Mouse (Mus musculus) liver, embryonic 14.5 days (tissue): Measurements from ENCODE around the gene Baiap2l1. TPM values are rescaled to one million over a fixed set of nuclear protein-coding genes. Genes with fewer than 3 reads are reported as not detected.

Experiments used
- ATAC-seq: fragments of 200-750 bp; cut with Nextera tagmentation; 2 replicates; pipeline ENCODE4 v1.8.0; 2017; ENCODE audit warnings: moderate number of reproducible peaks, mild to moderate bottlenecking, moderate library complexity; ENCODE audit not compliant: insufficient read depth
- DNase-seq, 3 experiments: peaks; one replicate each; pipeline ENCODE4 v3.0.0-alpha.2; 2012 to 2013; ENCODE audit warnings: low read depth in 3 of 3, low spot score in 3 of 3
- H3K27ac ChIP-seq: fragments of 300-500 bp; sonication (generic); 2 replicates; pipeline ENCODE4 v1.5.1; 2014; ENCODE audit warnings: moderate library complexity, mild to moderate bottlenecking, control low read depth, inconsistent platforms
- H3K27me3 ChIP-seq: fragments of 300-500 bp; sonication (generic); 2 replicates; pipeline ENCODE4 v1.6.1; 2014; ENCODE audit warnings: mild to moderate bottlenecking, low read length, moderate library complexity; ENCODE audit not compliant: control insufficient read depth, insufficient read depth
- H3K36me3 ChIP-seq: fragments of 300-500 bp; sonication (generic); replicated peaks from 2 replicates; pipeline ENCODE4 v1.6.1; 2014; ENCODE audit warnings: low read depth; ENCODE audit not compliant: control insufficient read depth, insufficient read depth
- H3K4me1 ChIP-seq, 2 experiments: fragments of 200-500 bp in 1 of 2; fragments of 300-500 bp in 1 of 2; sonication (generic) in 1 of 2; replicated peaks; 2 replicates each; pipeline ENCODE4 v1.6.1; 2012 to 2014; ENCODE audit warnings: antibody characterized with exemption in 1 of 2, inconsistent platforms in 1 of 2, low read length in 1 of 2; ENCODE audit not compliant: control insufficient read depth in 2 of 2, insufficient read depth in 2 of 2
- H3K4me2 ChIP-seq: fragments of 300-500 bp; sonication (generic); 2 replicates; pipeline ENCODE4 v1.6.1; 2014; ENCODE audit warnings: low read depth, mild to moderate bottlenecking, control low read depth, moderate library complexity
- H3K4me3 ChIP-seq, 2 experiments: fragments of 200-500 bp in 1 of 2; fragments of 300-500 bp in 1 of 2; sonication (generic) in 1 of 2; 2 replicates each; pipeline ENCODE4 v1.5.1; 2012 to 2014; ENCODE audit warnings: low read depth in 2 of 2, low read length in 2 of 2, mild to moderate bottlenecking in 2 of 2, control low read depth in 1 of 2, inconsistent platforms in 1 of 2, moderate library complexity in 1 of 2; ENCODE audit not compliant: insufficient read depth in 1 of 2
- H3K9ac ChIP-seq: fragments of 300-500 bp; sonication (generic); replicated peaks from 2 replicates; pipeline ENCODE4 v1.6.1; 2014; ENCODE audit warnings: mild to moderate bottlenecking, control low read depth, moderate library complexity
- H3K9me3 ChIP-seq: fragments of 300-500 bp; sonication (generic); 2 replicates; pipeline ENCODE4 v1.6.1; 2016; ENCODE audit warnings: low read length, mixed read lengths; ENCODE audit not compliant: control insufficient read depth
- CTCF ChIP-seq: IDR thresholded peaks from 2 replicates; pipeline ENCODE4 v1.5.1; 2016; ENCODE audit warnings: antibody characterized with exemption, low read depth, control low read depth
- EP300 ChIP-seq: IDR thresholded peaks from 2 replicates; pipeline ENCODE4 v1.6.1; 2016; ENCODE audit warnings: antibody characterized with exemption, low read depth
- WGBS: fragments of 180-500 bp; shearing (Covaris S2); extraction: QIAGEN DNeasy Blood & Tissue Kit; methylation state at CpG from one replicate; pipeline ENCODE4 v1.1.7; 2014; ENCODE audit not compliant: insufficient replicate concordance; 5-methylcytosine and 5-hydroxymethylcytosine counted together
- polyA plus RNA-seq, 2 experiments: library from polyadenylated mRNA; depleted of rRNA in 1 of 2; stranded (reverse) in 1 of 2; unstranded in 1 of 2; fragments of >200 nt; fragmentation: Nextera tagmentation in 1 of 2; extraction: Ambion mirVana in 1 of 2; gene quantifications; 2 replicates each; pipeline versions ENCODE4 v1.2.1 to v1.2.3; 2012 to 2014

Gene Baiap2l1
- polyA plus RNA-seq, 2 experiments = 2.4 to 3.8 TPM

GRCm38 (mm10) chr5:144312183-144312582 lies 45.7 kb downstream of the Baiap2l1 start:
- H3K36me3 ChIP-seq = no peaks in the 10 kb centered on the region
- peak in 1 of 3 experiments; percentile 6 for DNase-seq
- H3K27me3 ChIP-seq = no peaks in the 10 kb centered on the region
- no peak for ATAC-seq
- TF ChIP-seq CTCF (no peak), EP300 (no peak)
- no peaks in the 10 kb centered on the region for H3K9me3 ChIP-seq
- no peak overlapping the region for H3K9ac ChIP-seq
- H3K4me1 ChIP-seq = peaks cover 0 to 5% of the 10 kb centered on the region in 2 experiments; a peak in 3 of 4 replicates
- no peak overlapping the region for H3K4me3 ChIP-seq
- H3K27ac ChIP-seq = no peak overlapping the region
- WGBS = 37% methylated on average over 7 of the region's 7 CpGs
- no peak overlapping the region for H3K4me2 ChIP-seq

- Histone ChIP-seq H3K9me3 (no peaks in the 10 kb centered on the region), H3K27ac (no peak overlapping the region), H3K27me3 (no peaks in the 10 kb centered on the region), H3K36me3 (no peaks in the 10 kb centered on the region), H3K4me2 (no peak overlapping the region), H3K9ac (no peak overlapping the region), H3K4me1 (peaks cover 0 to 5% of the 10 kb centered on the region in 2 experiments; a peak in 3 of 4 replicates), H3K4me3 (no peak overlapping the region)
- no peak for DNase-seq
- 46% methylated on average over 4 of the region's 4 CpGs for WGBS
- no peak for ATAC-seq
- no peak for TF ChIP-seq CTCF
- TF ChIP-seq EP300 = no peak
Observed at GRCm38 (mm10) chr5:144308929-144309328, 49.0 kb downstream of the Baiap2l1 start.

GRCm38 (mm10) chr5:144303071-144303470 lies 54.8 kb downstream of the Baiap2l1 start:
- no peaks in the 10 kb centered on the region for H3K9me3 ChIP-seq
- ATAC-seq (no peak), DNase-seq (no peak)
- WGBS = 61% methylated on average over 2 of the region's 2 CpGs
- no peaks in the 10 kb centered on the region for H3K4me1 ChIP-seq
- no peak overlapping the region for H3K4me3 ChIP-seq
- no peak for TF ChIP-seq CTCF
- H3K27me3 ChIP-seq = no peaks in the 10 kb centered on the region
- no peak overlapping the region for H3K4me2 ChIP-seq
- no peak overlapping the region for H3K9ac ChIP-seq
- no peaks in the 10 kb centered on the region for H3K36me3 ChIP-seq
- no peak overlapping the region for H3K27ac ChIP-seq

- Histone ChIP-seq H3K9ac (no peak overlapping the region), H3K27ac (no peak overlapping the region), H3K4me3 (no peak overlapping the region), H3K4me1 (no peaks in the 10 kb centered on the region), H3K27me3 (no peaks in the 10 kb centered on the region), H3K4me2 (no peak overlapping the region), H3K9me3 (no peaks in the 10 kb centered on the region), H3K36me3 (no peaks in the 10 kb centered on the region)
- no peak for ATAC-seq
- no peak for TF ChIP-seq EP300
- no peak for TF ChIP-seq CTCF
- DNase-seq = no peak
- WGBS = 47% methylated on average over 7 of the region's 7 CpGs
Observed at GRCm38 (mm10) chr5:144296090-144296604, 61.8 kb downstream of the Baiap2l1 start.

- Histone ChIP-seq H3K4me1 (no peaks in the 10 kb centered on the region), H3K27ac (no peak overlapping the region), H3K27me3 (no peaks in the 10 kb centered on the region), H3K4me2 (no peak overlapping the region), H3K9me3 (no peaks in the 10 kb centered on the region), H3K36me3 (no peaks in the 10 kb centered on the region), H3K9ac (no peak overlapping the region), H3K4me3 (no peak overlapping the region)
- WGBS = 56% methylated on average over 1 of the region's 1 CpGs
- TF ChIP-seq CTCF (no peak), EP300 (no peak)
- ATAC-seq = no peak
- no peak for DNase-seq
Observed at GRCm38 (mm10) chr5:144295357-144295756, 62.6 kb downstream of the Baiap2l1 start.
